Mouse (Mus musculus): ENCODE measurements around the gene Grid2.

DNA sequence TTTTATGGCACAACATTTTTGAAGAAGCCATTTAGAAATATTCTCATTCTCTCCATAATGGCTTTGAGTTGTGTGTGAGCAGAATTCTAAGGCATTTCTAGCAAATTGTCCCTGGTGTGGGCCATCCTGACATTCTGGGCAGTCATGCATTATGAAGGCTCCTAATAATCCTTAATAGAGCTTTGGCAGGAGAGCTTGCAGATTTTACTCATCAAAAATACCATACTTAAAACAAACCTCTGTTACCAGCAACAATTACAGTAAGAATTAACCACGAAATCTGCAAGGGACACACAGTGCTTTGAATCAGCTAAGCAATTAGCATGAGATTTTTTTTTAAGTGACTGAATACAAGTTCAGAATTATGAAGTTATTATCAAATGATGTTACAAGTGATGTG lies 1053.0 kb downstream of the Grid2 start:
- no peak for TF ChIP-seq CTCF (IDR thresholded peaks at IDR 0.05; ENCODE audit: low read depth, low read length)
- no peak for TF ChIP-seq POLR2A (IDR thresholded peaks at IDR 0.05; ENCODE audit: borderline replicate concordance, low read depth, low read length)

All from bone marrow macrophage, adult 2 months (primary cell).